Mouse (Mus musculus): Measurements from ENCODE around the gene Tmc6.
A peak's percentile ranks its signal among the peaks of the same experiment; 100 is the strongest.

Tmc6 gene

GRCm38 (mm10) chr11:117743454-117744030, 38.5 kb downstream of the Tmc6 start:
- no peak for DNase-seq

GRCm38 (mm10) chr11:117742715-117743114, 39.3 kb downstream of the Tmc6 start:
- no peak for DNase-seq

GRCm38 (mm10) chr11:117742243-117742642, 39.8 kb downstream of the Tmc6 start:
- DNase-seq, result no peak

GRCm38 (mm10) chr11:117741128-117741527, 40.9 kb downstream of the Tmc6 start:
- DNase-seq, result no peak

GRCm38 (mm10) chr11:117738123-117738522, 43.9 kb downstream of the Tmc6 start:
- DNase-seq, result no peak

- DNase-seq, result peak; percentile 51
Measured at GRCm38 (mm10) chr11:117736037-117736689, 45.8 kb downstream of the Tmc6 start.

GRCm38 (mm10) chr11:117731470-117731869, 50.5 kb downstream of the Tmc6 start:
- no peak for DNase-seq

- DNase-seq, result no peak
Measured at GRCm38 (mm10) chr11:117730490-117730838, 51.5 kb downstream of the Tmc6 start.

GRCm38 (mm10) chr11:117729798-117730489, 52.1 kb downstream of the Tmc6 start:
- no peak for DNase-seq

GRCm38 (mm10) chr11:117729341-117729740, 52.7 kb downstream of the Tmc6 start:
- no peak for DNase-seq

GRCm38 (mm10) chr11:117728841-117729240, 53.2 kb downstream of the Tmc6 start:
- DNase-seq, result no peak

- DNase-seq, result no peak
Measured at GRCm38 (mm10) chr11:117728245-117728644, 53.8 kb downstream of the Tmc6 start.

GRCm38 (mm10) chr11:117727031-117727430, 55.0 kb downstream of the Tmc6 start:
- no peak for DNase-seq

- no peak for DNase-seq
Measured at GRCm38 (mm10) chr11:117724604-117725301, 57.2 kb downstream of the Tmc6 start.

GRCm38 (mm10) chr11:117718838-117719237, 63.2 kb downstream of the Tmc6 start:
- no peak for DNase-seq

Measured in cerebellum, adult 11 months (tissue).